Mouse (Mus musculus) heart, postnatal 0 days (tissue): ENCODE results near the gene Exosc3. TPM values are rescaled to one million over a fixed set of nuclear protein-coding genes. Genes with fewer than 3 reads are reported as not detected.

Experiments
- ATAC-seq: fragments of 200-750 bp; cut with Nextera tagmentation; 2 replicates; pipeline ENCODE4 v1.8.0; 2017; ENCODE audit warnings: low read depth, moderate number of reproducible peaks, moderate library complexity; ENCODE audit not compliant: insufficient read depth
- DNase-seq: peaks from one replicate; pipeline ENCODE4 v3.0.0-alpha.2; 2016; ENCODE audit warnings: low spot score
- H3K27ac ChIP-seq: fragments of 300-500 bp; sonication (generic); 2 replicates; pipeline ENCODE4 v1.5.1; 2014; ENCODE audit warnings: low read depth, mild to moderate bottlenecking
- H3K27me3 ChIP-seq: fragments of 300-500 bp; sonication (generic); 2 replicates; pipeline ENCODE4 v1.6.1; 2014; ENCODE audit warnings: low read length, mixed read lengths; ENCODE audit not compliant: control insufficient read depth, insufficient read depth
- H3K36me3 ChIP-seq: fragments of 300-500 bp; sonication (generic); replicated peaks from 2 replicates; pipeline ENCODE4 v1.6.1; 2014; ENCODE audit warnings: low read length, mixed read lengths; ENCODE audit not compliant: control insufficient read depth, insufficient read depth
- H3K4me1 ChIP-seq: fragments of 300-500 bp; sonication (generic); 2 replicates; pipeline ENCODE4 v1.6.1; 2014; ENCODE audit warnings: antibody characterized with exemption; ENCODE audit not compliant: control insufficient read depth, insufficient read depth
- H3K4me2 ChIP-seq: fragments of 300-500 bp; sonication (generic); 2 replicates; pipeline ENCODE4 v1.6.1; 2014; ENCODE audit warnings: low read depth, mild to moderate bottlenecking, low read length, moderate library complexity
- H3K4me3 ChIP-seq: fragments of 300-500 bp; sonication (generic); 2 replicates; pipeline ENCODE4 v1.5.1; 2014; ENCODE audit warnings: low read depth, low read length
- H3K9ac ChIP-seq: fragments of 300-500 bp; sonication (generic); replicated peaks from 2 replicates; pipeline ENCODE4 v1.6.1; 2014; ENCODE audit warnings: low read depth, low read length, mixed read lengths
- H3K9me3 ChIP-seq: fragments of 300-500 bp; sonication (generic); replicated peaks from 2 replicates; pipeline ENCODE4 v1.6.1; 2016; ENCODE audit warnings: low read length; ENCODE audit not compliant: control insufficient read depth
- CTCF ChIP-seq: IDR thresholded peaks from 2 replicates; pipeline ENCODE4 v1.5.1; 2016; ENCODE audit warnings: antibody characterized with exemption, control low read depth, low read depth
- EP300 ChIP-seq: IDR thresholded peaks from 2 replicates; pipeline ENCODE4 v1.6.1; 2016; ENCODE audit warnings: antibody characterized with exemption, low read depth
- WGBS: fragments of 180-500 bp; shearing (Covaris S2); extraction: QIAGEN DNeasy Blood & Tissue Kit; methylation state at CpG from one replicate; pipeline ENCODE4 v1.1.7; 2014; 5-methylcytosine and 5-hydroxymethylcytosine counted together
- polyA plus RNA-seq: library from polyadenylated mRNA; unstranded; fragments of >200 nt; fragmentation: Nextera tagmentation; extraction: Ambion mirVana; gene quantifications from 2 replicates; pipeline ENCODE4 v1.2.1, GENCODE M21; 2015
- total RNA-seq: library from RNA; depleted of rRNA; stranded (reverse); fragments of >200 nt; gene quantifications from 2 replicates; pipeline ENCODE4 v1.2.3, GENCODE M21; 2014; ENCODE audit warnings: low replicate concordance

The Exosc3 gene
- total and polyA plus RNA-seq, 2 experiments from 2014 or later = 24.2 to 29.2 TPM

- no peaks in the 10 kb centered on the region for H3K9me3 ChIP-seq
These were observed 10.1 kb downstream of the Exosc3 start for GRCm38 (mm10) chr4:45332466-45332865.

GRCm38 (mm10) chr4:45331139-45331538 lies 11.4 kb downstream of the Exosc3 start:
- no peaks in the 10 kb centered on the region for H3K36me3 ChIP-seq
- no peak for ATAC-seq
- H3K4me3 ChIP-seq = no peak overlapping the region
- TF ChIP-seq CTCF = no peak
- no peak for TF ChIP-seq EP300
- no peaks in the 10 kb centered on the region for H3K9me3 ChIP-seq
- DNase-seq = no peak
- no peaks in the 10 kb centered on the region for H3K4me1 ChIP-seq
- H3K27me3 ChIP-seq = no peaks in the 10 kb centered on the region
- no peak overlapping the region for H3K9ac ChIP-seq
- H3K4me2 ChIP-seq = no peak overlapping the region
- no peak overlapping the region for H3K27ac ChIP-seq
- 58% methylated on average over 7 of the region's 7 CpGs for WGBS

More at GRCm38 (mm10) chr4:45332466-45332865, 10.1 kb downstream of the Exosc3 start:
- Histone ChIP-seq H3K4me3 (no peak overlapping the region), H3K4me2 (no peak overlapping the region), H3K36me3 (no peaks in the 10 kb centered on the region), H3K27me3 (no peaks in the 10 kb centered on the region), H3K4me1 (no peaks in the 10 kb centered on the region), H3K9ac (no peak overlapping the region), H3K27ac (no peak overlapping the region)
- ATAC-seq = no peak
- no peak for TF ChIP-seq CTCF
- TF ChIP-seq EP300 = no peak
- 54% methylated on average over 3 of the region's 3 CpGs for WGBS
- no peak for DNase-seq

GRCm38 (mm10) chr4:45320159-45320816 lies 22.2 kb downstream of the Exosc3 start:
- under 1% methylated on average over 56 of the region's 56 CpGs for WGBS
- DNase-seq (peak; percentile 72), ATAC-seq (peak; percentile 91)
- Histone ChIP-seq H3K4me2 (peak overlapping the region; percentile 79), H3K27ac (peak overlapping the region; percentile 88), H3K9me3 (no peaks in the 10 kb centered on the region), H3K4me3 (peak overlapping the region; percentile 79), H3K9ac (peak overlapping the region; percentile 78), H3K27me3 (no peaks in the 10 kb centered on the region; the same call in 1 of the 2 replicates), H3K36me3 (peaks cover 25% of the 10 kb centered on the region), H3K4me1 (peaks cover 8% of the 10 kb centered on the region; the same call in 1 of the 2 replicates)
- no peak for TF ChIP-seq CTCF
- TF ChIP-seq EP300 = peak; percentile 36; the same call in 1 of the 2 replicates

GRCm38 (mm10) chr4:45311056-45311455 lies 31.5 kb downstream of the Exosc3 start:
- Histone ChIP-seq H3K4me1 (no peaks in the 10 kb centered on the region), H3K9ac (no peak overlapping the region), H3K27me3 (no peaks in the 10 kb centered on the region), H3K9me3 (no peaks in the 10 kb centered on the region), H3K4me2 (no peak overlapping the region), H3K36me3 (peaks cover 52% of the 10 kb centered on the region), H3K4me3 (no peak overlapping the region), H3K27ac (no peak overlapping the region)
- DNase-seq = no peak
- no peak for ATAC-seq
- TF ChIP-seq EP300 (no peak), CTCF (no peak)
- WGBS = 100% methylated on average over 2 of the region's 2 CpGs

- H3K27ac ChIP-seq = no peak overlapping the region
- H3K4me1 ChIP-seq = no peaks in the 10 kb centered on the region
- TF ChIP-seq CTCF = no peak
- DNase-seq (no peak), ATAC-seq (no peak)
- H3K4me3 ChIP-seq = no peak overlapping the region
- no peaks in the 10 kb centered on the region for H3K27me3 ChIP-seq
- peaks cover 56% of the 10 kb centered on the region for H3K36me3 ChIP-seq
- H3K4me2 ChIP-seq = no peak overlapping the region
- H3K9me3 ChIP-seq = no peaks in the 10 kb centered on the region
- H3K9ac ChIP-seq = no peak overlapping the region
- WGBS = 81% methylated on average over 6 of the region's 6 CpGs
These were observed 33.9 kb downstream of the Exosc3 start for GRCm38 (mm10) chr4:45308606-45309005.

GRCm38 (mm10) chr4:45308046-45308445 lies 34.5 kb downstream of the Exosc3 start:
- Histone ChIP-seq H3K4me3 (no peak overlapping the region), H3K4me2 (no peak overlapping the region), H3K9ac (no peak overlapping the region), H3K36me3 (peaks cover 58% of the 10 kb centered on the region), H3K4me1 (no peaks in the 10 kb centered on the region), H3K27me3 (no peaks in the 10 kb centered on the region), H3K27ac (no peak overlapping the region), H3K9me3 (no peaks in the 10 kb centered on the region)
- 38% methylated on average over 11 of the region's 11 CpGs for WGBS
- DNase-seq = no peak
- no peak for TF ChIP-seq EP300
- TF ChIP-seq CTCF = peak; percentile 59
- ATAC-seq = no peak
